Mouse (Mus musculus): ENCODE measurements around the gene Erbb2.

DNA sequence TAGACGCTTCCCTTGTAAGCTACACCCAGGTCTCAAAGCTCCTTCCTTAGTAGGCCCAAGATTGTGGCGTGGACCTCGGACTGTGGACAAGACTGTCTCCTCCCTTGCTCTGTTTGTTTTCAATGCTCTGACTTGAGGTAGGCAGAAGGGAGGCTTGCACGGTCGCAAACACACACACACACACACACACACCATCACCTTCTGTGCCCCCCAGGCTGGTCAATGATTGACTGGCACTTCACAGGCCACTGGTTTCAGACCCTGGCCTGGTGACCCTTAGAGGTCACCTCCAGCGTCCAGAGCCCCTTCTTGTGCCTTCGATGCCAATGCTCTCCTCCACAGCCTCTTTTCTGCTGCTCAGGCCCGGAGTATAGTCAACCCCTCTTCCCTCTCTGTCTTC lies 3.4 kb upstream of the Erbb2 start:
- TF ChIP-seq CTCF (IDR thresholded peaks at IDR 0.05; ENCODE audit: extremely low read depth, insufficient read length, insufficient replicate concordance, low read depth, low read length) (no peak), POLR2A (IDR thresholded peaks at IDR 0.05; ENCODE audit: low read depth, low read length) (no peak)

Data from small intestine, adult 2 months (tissue).